Mouse (Mus musculus) hindbrain, embryonic 16.5 days (tissue): ENCODE measurements around the gene Kcnk3. TPM values are rescaled to one million over a fixed set of nuclear protein-coding genes. Genes with fewer than 3 reads are reported as not detected.

ENCODE experiments used
- ATAC-seq: fragments of 200-750 bp; cut with Nextera tagmentation; 2 replicates; pipeline ENCODE4 v1.8.0; 2017; ENCODE audit warnings: moderate TSS enrichment, moderate library complexity
- H3K27ac ChIP-seq: fragments of 300-500 bp; sonication (generic); 2 replicates; pipeline ENCODE4 v1.5.1; 2014; ENCODE audit warnings: low read depth, mild to moderate bottlenecking, control low read depth, low read length, moderate library complexity
- H3K27me3 ChIP-seq: fragments of 300-500 bp; sonication (generic); replicated peaks from 2 replicates; pipeline ENCODE4 v1.6.1; 2014; ENCODE audit warnings: low read length; ENCODE audit not compliant: control insufficient read depth, insufficient read depth
- H3K36me3 ChIP-seq: fragments of 300-500 bp; sonication (generic); 2 replicates; pipeline ENCODE4 v1.6.1; 2014; ENCODE audit warnings: mild to moderate bottlenecking, low read length, moderate library complexity, mixed read lengths; ENCODE audit not compliant: control insufficient read depth, insufficient read depth
- H3K4me1 ChIP-seq: fragments of 300-500 bp; sonication (generic); 2 replicates; pipeline ENCODE4 v1.6.1; 2014; ENCODE audit warnings: low read depth, low read length; ENCODE audit not compliant: control insufficient read depth, insufficient read depth
- H3K4me2 ChIP-seq: fragments of 300-500 bp; sonication (generic); 2 replicates; pipeline ENCODE4 v1.6.1; 2014; ENCODE audit warnings: mild to moderate bottlenecking, low read length, control low read depth, moderate library complexity
- H3K4me3 ChIP-seq: fragments of 300-500 bp; sonication (generic); 2 replicates; pipeline ENCODE4 v1.5.1; 2014; ENCODE audit warnings: mild to moderate bottlenecking, low read length, control low read depth, moderate library complexity
- H3K9ac ChIP-seq: fragments of 300-500 bp; sonication (generic); 2 replicates; pipeline ENCODE4 v1.6.1; 2014; ENCODE audit warnings: low read depth, mild to moderate bottlenecking, control low read depth, low read length, moderate library complexity
- H3K9me3 ChIP-seq: fragments of 300-500 bp; sonication (generic); 2 replicates; pipeline ENCODE4 v1.6.1; 2014; ENCODE audit warnings: mild to moderate bottlenecking, low read length, moderate library complexity; ENCODE audit not compliant: control insufficient read depth
- WGBS: fragments of 180-500 bp; shearing (Covaris S2); extraction: QIAGEN DNeasy Blood & Tissue Kit; methylation state at CpG from one replicate; pipeline ENCODE4 v1.1.7; 2014; 5-methylcytosine and 5-hydroxymethylcytosine counted together
- polyA plus RNA-seq: library from polyadenylated mRNA; unstranded; fragments of >200 nt; fragmentation: Nextera tagmentation; extraction: Ambion mirVana; gene quantifications from 2 replicates; pipeline ENCODE4 v1.2.1, GENCODE M21; 2015

Kcnk3 gene
- polyA plus RNA-seq, 1 experiment from 2014 or later = 8.0 TPM

DNA sequence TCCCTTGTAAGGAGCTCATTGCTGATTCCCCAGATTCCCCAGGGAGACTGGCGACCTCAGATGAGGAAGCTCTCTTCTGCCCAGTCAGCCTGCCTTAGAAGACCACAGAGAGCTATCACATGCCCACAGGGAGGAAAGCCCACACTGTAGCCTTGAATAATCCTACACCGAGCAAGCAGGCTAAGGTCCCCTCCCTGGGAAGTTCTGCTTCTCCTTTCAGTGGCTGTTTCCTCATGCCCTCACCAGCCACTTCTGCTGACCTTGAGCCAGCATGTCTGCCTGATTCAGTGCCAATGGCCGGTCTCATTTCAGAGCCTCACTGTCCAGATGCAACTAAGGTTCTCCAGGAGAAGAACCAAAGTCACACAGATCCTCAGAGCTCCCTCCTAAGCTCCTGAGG is 62.8 kb downstream of the Kcnk3 start:
- Histone ChIP-seq H3K4me1 (peaks cover 13% of the 10 kb centered on the region), H3K4me3 (no peak overlapping the region), H3K27me3 (no peaks in the 10 kb centered on the region), H3K9me3 (no peaks in the 10 kb centered on the region), H3K36me3 (0 out of 2 replicates have a peak, but pooled peaks cover under 1% of the 10 kb centered on the region), H3K9ac (no peak overlapping the region), H3K27ac (no peak overlapping the region), H3K4me2 (no peak overlapping the region)
- ATAC-seq = no peak
- 89% methylated on average over 3 of the region's 3 CpGs for WGBS

DNA sequence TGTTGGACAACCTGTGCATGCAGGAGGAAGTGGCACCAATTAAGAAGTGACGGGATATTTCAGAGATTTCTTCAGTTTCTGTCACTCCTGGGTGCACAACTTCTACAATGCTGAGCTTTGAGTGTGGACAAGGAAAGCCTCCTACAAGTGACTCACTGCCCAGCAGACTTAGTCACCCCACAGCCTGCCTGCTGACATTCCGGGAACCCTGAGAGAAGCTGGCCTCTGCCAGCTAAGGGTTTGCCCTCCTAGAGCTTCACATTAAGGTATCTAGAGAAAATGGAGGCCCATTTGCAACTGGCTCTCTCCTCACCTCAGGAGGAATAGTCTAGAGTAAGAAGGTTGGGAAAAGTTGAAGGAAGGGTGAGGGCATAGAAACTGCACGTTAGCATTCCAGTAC is 63.6 kb downstream of the Kcnk3 start:
- Histone ChIP-seq H3K9me3 (no peaks in the 10 kb centered on the region), H3K27ac (no peak overlapping the region), H3K4me3 (no peak overlapping the region), H3K36me3 (0 out of 2 replicates have a peak, but pooled peaks cover 5% of the 10 kb centered on the region), H3K4me2 (no peak overlapping the region), H3K9ac (no peak overlapping the region), H3K27me3 (no peaks in the 10 kb centered on the region), H3K4me1 (peaks cover 13% of the 10 kb centered on the region)
- 91% methylated on average over 3 of the region's 3 CpGs for WGBS
- no peak for ATAC-seq

DNA sequence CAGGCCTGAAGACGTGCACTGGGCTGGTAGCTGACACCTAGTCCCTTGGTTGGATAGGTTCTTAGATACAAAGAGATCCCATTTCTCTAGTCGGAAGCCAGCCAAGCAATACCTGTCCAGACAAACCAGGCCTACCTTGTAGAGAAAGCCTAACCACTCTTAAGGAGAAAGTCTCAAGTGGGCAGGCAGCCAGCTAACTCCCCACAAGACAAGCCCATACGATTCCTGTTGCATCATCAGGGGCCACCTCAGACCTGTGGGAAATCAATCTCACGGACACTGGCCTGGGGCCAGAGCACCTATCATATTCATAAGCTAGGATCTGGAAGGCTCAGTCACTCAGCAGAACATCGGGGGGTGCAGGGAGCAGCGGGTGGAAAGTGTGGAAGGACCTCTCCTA is 65.3 kb downstream of the Kcnk3 start:
- ATAC-seq = no peak
- Histone ChIP-seq H3K27ac (no peak overlapping the region), H3K27me3 (no peaks in the 10 kb centered on the region), H3K9ac (no peak overlapping the region), H3K4me2 (no peak overlapping the region), H3K9me3 (no peaks in the 10 kb centered on the region), H3K4me1 (peaks cover 13% of the 10 kb centered on the region), H3K36me3 (peaks cover 17% of the 10 kb centered on the region; the same call in 1 of the 2 replicates), H3K4me3 (no peak overlapping the region)
- 89% methylated on average over 6 of the region's 6 CpGs for WGBS

DNA sequence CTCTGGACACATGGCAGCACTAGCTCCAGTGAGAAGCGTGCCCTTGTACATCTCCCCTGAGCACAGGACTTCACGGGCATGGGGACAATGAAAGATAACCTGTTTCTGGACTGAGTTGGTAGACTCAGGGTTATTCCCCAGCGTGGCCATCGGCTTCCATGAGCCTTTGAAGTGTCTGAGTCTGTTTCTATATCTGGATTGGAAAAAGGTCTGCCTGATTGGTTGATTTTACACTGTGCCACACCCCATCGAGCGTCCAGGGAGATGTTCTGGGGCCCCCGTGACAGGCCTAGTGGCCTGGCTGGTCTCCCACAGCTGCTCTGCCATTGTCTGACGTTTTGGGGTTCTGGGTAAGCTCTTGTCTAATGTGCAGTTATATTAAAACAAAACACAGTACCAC is 67.1 kb downstream of the Kcnk3 start:
- Histone ChIP-seq H3K9me3 (no peaks in the 10 kb centered on the region), H3K4me1 (no peaks in the 10 kb centered on the region), H3K4me2 (no peak overlapping the region), H3K27me3 (no peaks in the 10 kb centered on the region), H3K9ac (no peak overlapping the region), H3K36me3 (peaks cover 17% of the 10 kb centered on the region; the same call in 1 of the 2 replicates), H3K27ac (no peak overlapping the region), H3K4me3 (no peak overlapping the region)
- 80% methylated on average over 8 of the region's 8 CpGs for WGBS
- no peak for ATAC-seq

DNA sequence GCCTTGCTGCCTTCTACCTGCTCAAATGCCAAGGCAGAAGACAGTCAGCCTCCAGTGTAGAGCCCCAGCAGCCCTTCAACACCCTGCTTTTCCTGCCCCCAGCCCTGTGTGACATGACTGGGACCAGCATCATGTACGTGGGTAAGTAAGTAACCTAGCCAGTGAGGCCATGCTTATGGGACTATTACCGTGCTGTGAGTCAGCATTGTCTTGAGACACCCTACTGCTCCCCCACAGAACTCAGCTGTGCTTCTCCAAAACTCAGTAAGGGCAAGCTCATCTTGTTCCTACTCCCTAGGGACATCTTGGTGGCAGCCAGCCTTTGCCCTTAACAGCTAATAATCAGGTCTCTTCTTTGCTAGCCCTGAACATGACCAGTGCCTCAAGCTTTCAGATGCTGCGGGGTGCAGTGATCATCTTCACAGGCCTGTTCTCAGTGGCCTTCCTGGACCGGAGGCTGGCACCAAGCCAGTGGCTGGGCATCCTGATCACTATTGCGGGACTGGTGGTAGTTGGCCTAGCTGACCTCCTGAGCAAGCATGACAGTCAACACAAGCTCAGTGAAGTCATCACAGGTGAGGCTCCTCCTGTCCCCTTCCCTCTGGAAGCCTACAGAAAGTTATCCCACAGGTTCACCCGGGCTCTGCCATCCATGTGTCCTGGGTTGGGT is 67.7 kb downstream of the Kcnk3 start:
- H3K4me2 ChIP-seq = no peak overlapping the region
- ATAC-seq = no peak
- no peaks in the 10 kb centered on the region for H3K27me3 ChIP-seq
- 91% methylated on average over 6 of the region's 6 CpGs for WGBS
- H3K36me3 ChIP-seq = peaks cover 17% of the 10 kb centered on the region; the same call in 1 of the 2 replicates
- H3K4me3 ChIP-seq = no peak overlapping the region
- no peak overlapping the region for H3K9ac ChIP-seq
- no peaks in the 10 kb centered on the region for H3K9me3 ChIP-seq
- H3K4me1 ChIP-seq = no peaks in the 10 kb centered on the region
- no peak overlapping the region for H3K27ac ChIP-seq

DNA sequence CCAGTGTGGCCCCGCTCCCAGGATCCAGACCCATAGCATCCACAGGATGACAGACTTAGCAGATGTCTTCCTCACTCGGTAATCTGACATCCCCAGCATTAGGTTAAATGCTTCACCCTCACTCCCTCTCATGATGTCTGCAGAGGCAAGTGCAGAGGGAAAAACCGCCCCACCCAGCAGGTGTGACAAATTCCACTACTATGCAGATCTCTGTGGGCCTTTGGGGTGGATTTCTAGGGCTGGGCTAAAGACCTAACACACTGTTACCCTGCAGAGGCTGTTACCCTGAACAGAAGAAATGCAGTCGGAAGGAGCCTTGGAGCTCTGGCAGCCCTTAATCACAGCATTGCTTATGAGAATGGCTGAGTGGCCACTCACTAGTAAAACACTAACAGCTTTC is 71.1 kb downstream of the Kcnk3 start:
- Histone ChIP-seq H3K4me2 (no peak overlapping the region), H3K27me3 (no peaks in the 10 kb centered on the region), H3K27ac (no peak overlapping the region), H3K36me3 (peaks cover 17% of the 10 kb centered on the region; the same call in 1 of the 2 replicates), H3K4me3 (no peak overlapping the region), H3K9ac (no peak overlapping the region), H3K9me3 (no peaks in the 10 kb centered on the region), H3K4me1 (no peaks in the 10 kb centered on the region)
- 87% methylated on average over 4 of the region's 4 CpGs for WGBS
- no peak for ATAC-seq

DNA sequence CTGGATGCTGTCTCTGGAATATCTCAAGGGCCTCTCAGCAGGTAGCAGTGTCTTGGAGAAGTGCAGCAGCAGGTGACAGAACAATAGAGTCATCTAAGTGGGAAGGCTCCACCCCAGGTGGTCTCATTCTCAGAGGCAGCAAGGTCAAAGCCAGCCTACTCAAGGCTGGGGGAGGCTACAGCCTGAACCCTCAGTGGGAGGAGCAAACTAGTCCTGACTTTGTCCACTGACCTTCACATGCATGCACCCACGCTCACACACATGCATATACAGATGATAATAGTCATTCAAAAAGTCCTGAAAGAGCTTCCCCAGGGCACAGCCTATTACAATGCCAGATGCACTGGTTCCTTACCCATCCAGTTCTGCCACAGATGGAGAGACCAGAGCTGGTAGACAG is 72.3 kb downstream of the Kcnk3 start:
- peaks cover 17% of the 10 kb centered on the region; the same call in 1 of the 2 replicates for H3K36me3 ChIP-seq
- no peaks in the 10 kb centered on the region for H3K9me3 ChIP-seq
- WGBS = 68% methylated on average over 1 of the region's 1 CpGs
- H3K27me3 ChIP-seq = no peaks in the 10 kb centered on the region
- no peak overlapping the region for H3K4me3 ChIP-seq
- H3K9ac ChIP-seq = no peak overlapping the region
- no peak overlapping the region for H3K27ac ChIP-seq
- no peak for ATAC-seq
- H3K4me2 ChIP-seq = no peak overlapping the region
- H3K4me1 ChIP-seq = no peaks in the 10 kb centered on the region

DNA sequence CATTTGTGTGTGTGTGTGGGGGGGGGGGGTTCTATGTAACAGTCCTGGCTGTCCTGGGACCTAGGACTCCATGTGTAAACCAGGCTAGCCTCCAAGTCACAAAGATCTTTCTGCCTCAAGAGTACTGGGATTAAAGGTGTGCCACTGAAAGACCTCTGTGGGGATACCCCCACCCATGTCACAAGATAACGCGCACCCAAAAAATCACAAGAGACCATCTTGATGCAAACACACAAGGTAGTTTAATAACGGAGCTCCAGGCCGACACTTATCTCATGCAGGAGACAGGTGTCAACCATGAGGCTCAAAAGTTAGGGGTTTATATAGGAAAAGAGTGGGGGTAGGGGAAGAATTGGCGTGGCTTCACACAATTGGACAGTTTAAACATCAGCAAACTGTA is 72.8 kb downstream of the Kcnk3 start:
- no peaks in the 10 kb centered on the region for H3K4me1 ChIP-seq
- 91% methylated on average over 5 of the region's 5 CpGs for WGBS
- no peak overlapping the region for H3K27ac ChIP-seq
- H3K9me3 ChIP-seq = no peaks in the 10 kb centered on the region
- H3K4me2 ChIP-seq = no peak overlapping the region
- H3K4me3 ChIP-seq = no peak overlapping the region
- ATAC-seq = no peak
- H3K36me3 ChIP-seq = peaks cover 17% of the 10 kb centered on the region; the same call in 1 of the 2 replicates
- no peak overlapping the region for H3K9ac ChIP-seq
- no peaks in the 10 kb centered on the region for H3K27me3 ChIP-seq

DNA sequence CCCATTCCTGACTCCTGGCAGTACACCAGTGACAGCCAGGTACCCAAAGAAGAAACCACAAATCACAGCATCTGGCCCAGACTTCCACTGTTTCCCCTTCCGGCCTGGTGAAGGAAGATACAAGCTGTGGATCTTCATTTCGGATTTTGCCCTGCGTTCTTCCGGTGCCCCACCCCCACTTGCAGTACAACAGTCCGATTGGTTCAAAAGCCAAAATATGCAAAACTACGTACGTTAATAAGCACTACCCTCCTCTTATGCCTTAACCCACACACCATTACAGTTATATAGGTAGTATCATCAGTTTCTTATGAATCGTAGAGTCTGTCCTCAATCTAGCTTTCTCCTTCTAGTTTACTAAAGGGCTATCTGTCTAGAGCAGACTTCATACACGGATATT is 77.4 kb downstream of the Kcnk3 start:
- Histone ChIP-seq H3K36me3 (no peaks in the 10 kb centered on the region), H3K27me3 (no peaks in the 10 kb centered on the region), H3K9me3 (no peaks in the 10 kb centered on the region), H3K9ac (no peak overlapping the region), H3K27ac (no peak overlapping the region), H3K4me1 (peaks cover 9% of the 10 kb centered on the region), H3K4me3 (no peak overlapping the region), H3K4me2 (no peak overlapping the region)
- ATAC-seq = no peak
- WGBS = 91% methylated on average over 9 of the region's 9 CpGs
